ENCODE assay signal across 20 mouse cellular contexts in genomic region chr15:25573113-25573512, GRCm38 (mm10).
"Had no signal": no experiment of that assay in that cellular context is flagged by ENCODE, and none has a peak within 500 bp of the region (broad histone marks: within the 10 kb centered on the region; RNA-seq: fewer than 3 reads in every experiment).

No protein-coding gene starts in this region.

- H3K4me2 ChIP-seq: limb, embryonic 12.5 days; limb, embryonic 15.5 days; liver, embryonic 13.5 days; midbrain, embryonic 13.5 days; neural tube, embryonic 13.5 days had no signal

- ATAC-seq: midbrain, embryonic 13.5 days; midbrain, embryonic 16.5 days had no signal

- H3K36me3 ChIP-seq: limb, embryonic 12.5 days; limb, embryonic 15.5 days; liver, embryonic 13.5 days; midbrain, embryonic 10.5 days; midbrain, embryonic 13.5 days; neural tube, embryonic 13.5 days had no signal

- H3K4me1 ChIP-seq: limb, embryonic 15.5 days; midbrain, embryonic 13.5 days; neural tube, embryonic 13.5 days had no signal

- H3K9me3 ChIP-seq: limb, embryonic 12.5 days; limb, embryonic 15.5 days; liver, embryonic 13.5 days; midbrain, embryonic 10.5 days; midbrain, embryonic 13.5 days; neural tube, embryonic 13.5 days had no signal

- DNase-seq: kidney, adult 18-20 months; kidney, adult 9 months; kidney, postnatal 14 days; kidney, postnatal 4 days; left cerebral cortex, postnatal 4 days; liver, embryonic 13.5 days; lung, adult 2 months; lung, postnatal 14 days; lung, postnatal 4 days; right cerebral cortex, adult 18-20 months; right cerebral cortex, postnatal 14 days; right cerebral cortex, postnatal 4 days; thymus, postnatal 25 days had no signal

- H3K27ac ChIP-seq: limb, embryonic 12.5 days; limb, embryonic 15.5 days; liver, embryonic 13.5 days; midbrain, embryonic 10.5 days; midbrain, embryonic 13.5 days; neural tube, embryonic 13.5 days had no signal

- H3K9ac ChIP-seq: limb, embryonic 12.5 days; limb, embryonic 15.5 days; liver, embryonic 13.5 days; midbrain, embryonic 13.5 days; neural tube, embryonic 13.5 days had no signal

- H3K4me3 ChIP-seq: limb, embryonic 12.5 days; limb, embryonic 15.5 days; liver, embryonic 13.5 days; midbrain, embryonic 10.5 days; midbrain, embryonic 13.5 days; myocyte; neural tube, embryonic 13.5 days had no signal

- H3K27me3 ChIP-seq: limb, embryonic 12.5 days; limb, embryonic 15.5 days; liver, embryonic 13.5 days; midbrain, embryonic 13.5 days; neural tube, embryonic 13.5 days had no signal
